ENCODE assay signal across 23 mouse cellular contexts in genomic region chr17:35939941-35940340, GRCm38 (mm10). TPM values are rescaled to one million over a fixed set of nuclear protein-coding genes. Genes with fewer than 3 reads are reported as not detected.
DNase-seq lines count a peak whose midpoint lies in the region; ATAC-seq and TF ChIP-seq lines count a peak whose summit lies in the region.
"Had no signal": no experiment of that assay in that cellular context is flagged by ENCODE, and none has a peak within 500 bp of the region (broad histone marks: within the 10 kb centered on the region; RNA-seq: fewer than 3 reads in every experiment).

No protein-coding gene starts in this region.

- in situ Hi-C loops in ES-E14 (cut with MboI; ENCODE audit: low sequenced_read_pairs in 2 of 2, unreplicated experiment in 2 of 2) = no loop called here

- peak overlapping the region; percentile 36; the same call in 1 of the 2 replicates for H3K9ac ChIP-seq in ES-E14 (ENCODE audit: insufficient read depth, low read depth, low read length, poor library complexity, severe bottlenecking)
- H3K9ac ChIP-seq: embryonic facial prominence, embryonic 13.5 days; forebrain, embryonic 15.5 days; heart, embryonic 13.5 days; hindbrain, embryonic 12.5 days; hindbrain, embryonic 15.5 days had no signal

- no peaks in the 10 kb centered on the region for H3K27me3 ChIP-seq in E14TG2a.4 (ENCODE audit: insufficient read depth, low read length)
- H3K27me3 ChIP-seq: embryonic facial prominence, embryonic 13.5 days; forebrain, embryonic 12.5 days; forebrain, embryonic 15.5 days; heart, embryonic 13.5 days; hindbrain, embryonic 12.5 days; hindbrain, embryonic 15.5 days had no signal

- no peak for TF ChIP-seq CTCF in E14TG2a.4 (conservative IDR thresholded peaks at IDR 0.05; ENCODE audit: low read length)

- H3K4me3 ChIP-seq in E14TG2a.4 (replicated peaks; ENCODE audit: low read length) (peak overlapping the region; percentile 7), ES-E14 (ENCODE audit: insufficient read depth in 1 of 2, low read depth in 1 of 2, low read length in 2 of 2, poor library complexity in 1 of 2, severe bottlenecking in 1 of 2) (peak overlapping the region in 1 of 2 experiments; percentile 50; a peak in 2 of 4 replicates)
- H3K4me3 ChIP-seq: embryonic facial prominence, embryonic 13.5 days; erythroblast, embryonic 14.5 days; forebrain, embryonic 12.5 days; forebrain, embryonic 15.5 days; heart, adult 2 months; heart, embryonic 10.5 days; heart, embryonic 13.5 days; hindbrain, embryonic 12.5 days; hindbrain, embryonic 15.5 days had no signal

- H3K4me1 ChIP-seq in E14TG2a.4 (replicated peaks; ENCODE audit: low read depth, low read length) (peaks cover 35% of the 10 kb centered on the region), ES-E14 (ENCODE audit: control insufficient read depth in 2 of 2, insufficient read depth in 2 of 2, low read length in 2 of 2, poor library complexity in 1 of 2) (peaks cover 0 to 2% of the 10 kb centered on the region in 2 experiments; a peak in 2 of 4 replicates)
- H3K4me1 ChIP-seq: embryonic facial prominence, embryonic 13.5 days; forebrain, embryonic 12.5 days; forebrain, embryonic 15.5 days; heart, embryonic 10.5 days; heart, embryonic 13.5 days; hindbrain, embryonic 12.5 days; hindbrain, embryonic 15.5 days had no signal

- H3K36me3 ChIP-seq in E14TG2a.4 (ENCODE audit: insufficient read depth, low read length) (no peaks in the 10 kb centered on the region), ES-E14 (ENCODE audit: control insufficient read depth, insufficient read depth, low read length, poor library complexity, severe bottlenecking) (no peaks in the 10 kb centered on the region)
- H3K36me3 ChIP-seq: embryonic facial prominence, embryonic 13.5 days; forebrain, embryonic 12.5 days; forebrain, embryonic 15.5 days; G1E; heart, embryonic 10.5 days; heart, embryonic 13.5 days; hindbrain, embryonic 12.5 days; hindbrain, embryonic 15.5 days had no signal

- H3K27ac ChIP-seq in ES-E14 (ENCODE audit: insufficient read depth, low read depth, low read length, poor library complexity, severe bottlenecking) = peak overlapping the region; percentile 98
- H3K27ac ChIP-seq: embryonic facial prominence, embryonic 13.5 days; forebrain, embryonic 12.5 days; forebrain, embryonic 15.5 days; heart, adult 2 months; heart, embryonic 10.5 days; heart, embryonic 13.5 days; hindbrain, embryonic 12.5 days; hindbrain, embryonic 15.5 days had no signal

- no peak for ATAC-seq in megakaryocyte progenitor cell, adult 5-6 weeks (replicated peaks; ENCODE audit: poor library complexity)
- ATAC-seq: forebrain, embryonic 15.5 days; intestine, postnatal 0 days had no signal

- peak; percentile 65 for DNase-seq in 3T3-L1 (ENCODE audit: low read depth, low spot score)
- no peak for DNase-seq in ES-E14 (ENCODE audit: low read depth, low spot score)
- DNase-seq in ZHBTc4 (ENCODE audit: low read depth, low spot score) = peak; percentile 88
- no peak for DNase-seq in spleen, postnatal 36 days (ENCODE audit: low spot score in 2 of 2)
- DNase-seq: adrenal gland, postnatal 10 days; cerebellum, adult 11 months; cerebellum, adult 2 months; cerebellum, adult 9-11 months; cerebellum, postnatal 25 days; gastrocnemius, postnatal 25 days; heart, adult 2 months had no signal

- H3K9me3 ChIP-seq in E14TG2a.4 (ENCODE audit: low read length) = peaks cover 6% of the 10 kb centered on the region
- H3K9me3 ChIP-seq in ES-E14 (ENCODE audit: control insufficient read depth, insufficient read depth, low read depth, low read length) = no peaks in the 10 kb centered on the region
- H3K9me3 ChIP-seq: embryonic facial prominence, embryonic 13.5 days; forebrain, embryonic 12.5 days; forebrain, embryonic 15.5 days; hindbrain, embryonic 12.5 days; hindbrain, embryonic 15.5 days had no signal

TF ChIP-seq in ES-E14, 5 proteins besides CTCF, POLR2A, EP300 and RAD21:
- TF ChIP-seq ZNF384 (IDR thresholded peaks at IDR 0.05; ENCODE audit: low read depth, low read length) (peak; percentile 85), MAFK (IDR thresholded peaks at IDR 0.05; ENCODE audit: insufficient read depth, low read depth, low read length) (no peak)

RNA-seq across cellular contexts. Expression of gene Ppp1r10, which starts 23.7 kb away (rescaled TPM):
- total RNA-seq in ES-E14 (2012; rRNA removed) = 64.8 and 68.2 TPM in 2 replicates
- 75.7 and 80.1 TPM in 2 replicates for total RNA-seq in megakaryocyte progenitor cell, adult 5-6 weeks (2015)
- total RNA-seq in megakaryocyte progenitor cell, adult 5-6 weeks (2017) = 121 and 126 TPM in 2 replicates

RNA-seq across cellular contexts. Expression of gene Mrps18b, which starts 23.8 kb away (rescaled TPM):
- 189 and 226 TPM in 2 replicates for total RNA-seq in ES-E14 (2012; rRNA removed)
- total RNA-seq in megakaryocyte progenitor cell, adult 5-6 weeks (2015) = 96.2 and 142 TPM in 2 replicates
- total RNA-seq in megakaryocyte progenitor cell, adult 5-6 weeks (2017) = 68.3 and 76.4 TPM in 2 replicates

RNA-seq across cellular contexts. Expression of gene Abcf1, which starts 29.6 kb away (rescaled TPM):
- 115 and 117 TPM in 2 replicates for total RNA-seq in ES-E14 (2012; rRNA removed)
- 46.1 and 50.1 TPM in 2 replicates for total RNA-seq in megakaryocyte progenitor cell, adult 5-6 weeks (2015)
- 150 and 251 TPM in 2 replicates for total RNA-seq in megakaryocyte progenitor cell, adult 5-6 weeks (2017)

RNA-seq across cellular contexts. Expression of gene Atat1, which starts 30.1 kb away (rescaled TPM):
- total RNA-seq in ES-E14 (2012; rRNA removed) = 12.5 and 12.9 TPM in 2 replicates
- total RNA-seq in megakaryocyte progenitor cell, adult 5-6 weeks (2015) = 6.0 and 8.8 TPM in 2 replicates
- 4.6 and 10.7 TPM in 2 replicates for total RNA-seq in megakaryocyte progenitor cell, adult 5-6 weeks (2017)

RNA-seq across cellular contexts. Expression of gene Gnl1, which starts 39.7 kb away (rescaled TPM):
- 51.6 and 64.1 TPM in 2 replicates for total RNA-seq in ES-E14 (2012; rRNA removed)
- 10.0 and 12.4 TPM in 2 replicates for total RNA-seq in megakaryocyte progenitor cell, adult 5-6 weeks (2015)
- 18.5 and 27.3 TPM in 2 replicates for total RNA-seq in megakaryocyte progenitor cell, adult 5-6 weeks (2017)

Comparison
In these comparisons a context has a peak if more than half of its experiments do, and no peak if none do; other contexts are left out.
1. DNase-seq: peak in 3T3-L1 (single experiment) and ZHBTc4 (single experiment); none in ES-E14 (single experiment) and spleen, postnatal 36 days (0 of 2).